Mouse (Mus musculus) hindbrain, postnatal 0 days (tissue): ENCODE results near the gene Lrrfip1. TPM values are rescaled to one million over a fixed set of nuclear protein-coding genes. Genes with fewer than 3 reads are reported as not detected.

Experiments
- ATAC-seq: fragments of 200-750 bp; cut with Nextera tagmentation; 2 replicates; pipeline ENCODE4 v1.8.0; 2017; ENCODE audit warnings: mild to moderate bottlenecking, moderate TSS enrichment, moderate library complexity
- DNase-seq: peaks from one replicate; pipeline ENCODE4 v3.0.0-alpha.2; 2015; ENCODE audit warnings: low spot score
- H3K27ac ChIP-seq: fragments of 300-500 bp; sonication (generic); 2 replicates; pipeline ENCODE4 v1.5.1; 2014; ENCODE audit warnings: mild to moderate bottlenecking
- H3K27me3 ChIP-seq: fragments of 300-500 bp; sonication (generic); 2 replicates; pipeline ENCODE4 v1.6.1; 2014; ENCODE audit warnings: low read length, mixed read lengths; ENCODE audit not compliant: insufficient read depth
- H3K36me3 ChIP-seq: fragments of 300-500 bp; sonication (generic); 2 replicates; pipeline ENCODE4 v1.6.1; 2014; ENCODE audit warnings: low read length, mixed read lengths; ENCODE audit not compliant: insufficient read depth
- H3K4me1 ChIP-seq: fragments of 300-500 bp; sonication (generic); 2 replicates; pipeline ENCODE4 v1.6.1; 2014; ENCODE audit warnings: antibody characterized with exemption, low read length, mixed read lengths; ENCODE audit not compliant: insufficient read depth
- H3K4me2 ChIP-seq: fragments of 300-500 bp; sonication (generic); 2 replicates; pipeline ENCODE4 v1.6.1; 2014; ENCODE audit warnings: low read depth, mild to moderate bottlenecking, low read length, moderate library complexity, mixed read lengths
- H3K4me3 ChIP-seq: fragments of 300-500 bp; sonication (generic); 2 replicates; pipeline ENCODE4 v1.5.1; 2014; ENCODE audit warnings: low read length
- H3K9ac ChIP-seq: fragments of 300-500 bp; sonication (generic); replicated peaks from 2 replicates; pipeline ENCODE4 v1.6.1; 2014; ENCODE audit warnings: mild to moderate bottlenecking, low read length, moderate library complexity, mixed read lengths
- H3K9me3 ChIP-seq: fragments of 300-500 bp; sonication (generic); 2 replicates; pipeline ENCODE4 v1.6.1; 2016; ENCODE audit warnings: low read length, mixed read lengths
- CTCF ChIP-seq: IDR thresholded peaks from 2 replicates; pipeline ENCODE4 v1.5.1; 2016; ENCODE audit warnings: antibody characterized with exemption, control low read depth, low read depth
- WGBS: fragments of 180-500 bp; shearing (Covaris S2); extraction: QIAGEN DNeasy Blood & Tissue Kit; methylation state at CpG from one replicate; pipeline ENCODE4 v1.1.7; 2014; 5-methylcytosine and 5-hydroxymethylcytosine counted together
- polyA plus RNA-seq: library from polyadenylated mRNA; unstranded; fragments of >200 nt; fragmentation: Nextera tagmentation; extraction: Ambion mirVana; gene quantifications from 2 replicates; pipeline ENCODE4 v1.2.1, GENCODE M21; 2015
- total RNA-seq: library from RNA; depleted of rRNA; stranded (reverse); fragments of >200 nt; gene quantifications from 2 replicates; pipeline ENCODE4 v1.2.3, GENCODE M21; 2014; rRNA removed

Gene Lrrfip1
- total RNA-seq, result 20.5 and 26.9 TPM in 2 replicates
- polyA plus RNA-seq, result 37.5 and 37.8 TPM in 2 replicates

DNA sequence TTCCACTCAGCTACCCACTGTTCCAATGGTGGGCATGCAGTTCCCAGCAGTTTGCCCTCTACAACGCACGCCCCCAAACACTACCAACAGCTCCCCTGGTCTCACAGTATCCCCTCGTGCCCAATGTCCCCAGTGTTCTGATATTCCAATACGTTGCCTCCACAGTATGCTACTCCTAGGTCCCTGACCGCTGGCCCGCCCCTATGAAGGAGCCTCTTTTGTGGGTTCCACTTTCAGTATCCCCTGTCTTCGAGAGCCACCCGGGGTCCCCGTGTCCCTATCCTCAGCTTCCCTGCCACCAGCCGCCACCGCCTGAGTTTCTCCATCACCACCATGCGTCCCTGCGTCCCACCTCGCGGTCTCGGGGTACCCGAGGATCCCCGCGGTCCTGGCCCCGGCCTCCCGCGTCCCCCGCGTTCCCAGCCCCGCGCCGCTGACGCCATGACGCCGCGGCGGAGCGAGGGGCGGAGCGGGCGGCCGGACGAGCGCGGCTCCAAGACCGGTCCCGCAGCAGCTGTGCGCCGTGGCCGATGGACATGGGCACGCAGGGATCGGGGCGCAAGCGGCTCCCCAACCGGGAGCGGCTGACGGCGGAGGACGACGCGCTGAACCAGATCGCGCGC, at the start of gene Lrrfip1:
TSS of gene Lrrfip1 (plus strand) at position 470 of the 623 bp plus-strand sequence.
- Histone ChIP-seq H3K4me3 (peak within 1 kb of the TSS; percentile 81), H3K27me3 (no peaks in the 10 kb centered on the region), H3K27ac (peak within 1 kb of the TSS; percentile 70), H3K36me3 (no peaks in the 10 kb centered on the region), H3K4me1 (0 out of 2 replicates have a peak, but pooled peaks cover 9% of the 10 kb centered on the region), H3K4me2 (peak within 1 kb of the TSS; percentile 99), H3K9ac (peak within 1 kb of the TSS; percentile 89), H3K9me3 (no peaks in the 10 kb centered on the region)
- 2% methylated on average over 57 of the region's 59 CpGs for WGBS
- DNase-seq, result peak; percentile 74
- TF ChIP-seq CTCF, result no peak
- ATAC-seq, result peak; percentile 89

DNA sequence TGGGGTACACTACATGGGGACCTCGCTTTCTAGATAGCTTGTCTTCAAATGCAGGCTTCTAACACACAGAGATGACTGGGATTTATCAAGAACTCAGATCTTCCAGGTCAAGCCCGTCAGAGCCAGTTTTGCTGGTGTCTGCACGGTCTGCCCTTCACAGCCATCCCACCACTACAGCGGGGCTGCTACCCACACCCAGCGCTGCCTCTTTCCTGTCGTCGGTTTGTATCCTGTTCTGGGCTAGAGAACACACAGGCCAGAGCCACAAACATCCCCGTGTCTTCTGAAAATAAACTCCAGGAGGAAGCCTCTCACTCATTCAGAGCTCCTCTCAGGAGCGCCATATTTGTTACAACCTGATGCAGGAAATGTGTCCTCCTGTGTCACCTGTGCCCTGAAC, 49.2 kb upstream of the Lrrfip1 start:
- Histone ChIP-seq H3K27me3 (no peaks in the 10 kb centered on the region), H3K27ac (no peak overlapping the region), H3K9ac (no peak overlapping the region), H3K4me3 (no peak overlapping the region), H3K4me1 (no peaks in the 10 kb centered on the region), H3K36me3 (no peaks in the 10 kb centered on the region), H3K4me2 (no peak overlapping the region), H3K9me3 (no peaks in the 10 kb centered on the region)
- ATAC-seq, result no peak
- 73% methylated on average over 9 of the region's 9 CpGs for WGBS
- no peak for TF ChIP-seq CTCF
- no peak for DNase-seq

GRCm38 (mm10) chr1:90951670-90952069, 46.9 kb upstream of the Lrrfip1 start:
- H3K27me3 ChIP-seq, result no peaks in the 10 kb centered on the region
- no peak overlapping the region for H3K9ac ChIP-seq
- no peaks in the 10 kb centered on the region for H3K9me3 ChIP-seq
- no peaks in the 10 kb centered on the region for H3K36me3 ChIP-seq
- ATAC-seq (no peak), DNase-seq (no peak)
- 90% methylated on average over 7 of the region's 7 CpGs for WGBS
- TF ChIP-seq CTCF, result no peak
- H3K27ac ChIP-seq, result no peak overlapping the region
- no peak overlapping the region for H3K4me2 ChIP-seq
- no peak overlapping the region for H3K4me3 ChIP-seq
- H3K4me1 ChIP-seq, result no peaks in the 10 kb centered on the region

DNA sequence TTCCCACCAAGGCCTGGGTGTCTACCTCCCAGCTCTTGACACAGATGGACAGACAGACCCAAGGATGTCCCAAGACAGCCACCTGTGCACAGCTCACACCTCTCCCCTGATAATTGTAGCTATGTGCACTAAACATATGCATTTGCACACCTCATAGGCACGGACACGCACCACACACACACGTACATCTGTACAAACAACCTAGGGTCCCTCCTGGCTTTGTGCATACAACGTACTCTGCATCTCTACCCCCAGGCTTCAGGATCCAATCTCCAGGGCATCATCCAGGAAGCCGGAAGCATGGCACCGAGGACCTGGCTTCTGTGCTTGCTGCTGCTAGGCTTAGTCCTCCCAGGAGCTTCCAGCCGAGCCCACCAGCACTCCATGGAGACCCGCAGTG, 45.7 kb upstream of the Lrrfip1 start, which contains the start of gene Prlh:
TSS of gene Prlh (plus strand) at position 301 of the 400 bp plus-strand sequence.
- Histone ChIP-seq H3K27me3 (no peaks in the 10 kb centered on the region), H3K27ac (no peak within 1 kb of the TSS), H3K36me3 (no peaks in the 10 kb centered on the region), H3K4me1 (no peaks in the 10 kb centered on the region), H3K9ac (no peak within 1 kb of the TSS), H3K4me3 (no peak within 1 kb of the TSS), H3K9me3 (no peaks in the 10 kb centered on the region), H3K4me2 (no peak within 1 kb of the TSS)
- TF ChIP-seq CTCF, result no peak
- 65% methylated on average over 8 of the region's 8 CpGs for WGBS
- DNase-seq (no peak), ATAC-seq (no peak)

- Histone ChIP-seq H3K9me3 (no peaks in the 10 kb centered on the region), H3K27me3 (no peaks in the 10 kb centered on the region), H3K4me3 (no peak overlapping the region), H3K36me3 (no peaks in the 10 kb centered on the region), H3K9ac (no peak overlapping the region), H3K27ac (no peak overlapping the region), H3K4me1 (no peaks in the 10 kb centered on the region), H3K4me2 (no peak overlapping the region)
- peak; percentile 72 for ATAC-seq
- WGBS, result 40% methylated on average over 11 of the region's 11 CpGs
- peak; percentile 59 for DNase-seq
- TF ChIP-seq CTCF, result no peak
Observed at GRCm38 (mm10) chr1:90953688-90954087, 44.8 kb upstream of the Lrrfip1 start.

GRCm38 (mm10) chr1:90956245-90957096, 42.1 kb upstream of the Lrrfip1 start:
- Histone ChIP-seq H3K4me2 (no peak overlapping the region), H3K9me3 (no peaks in the 10 kb centered on the region), H3K4me3 (no peak overlapping the region), H3K36me3 (no peaks in the 10 kb centered on the region), H3K27ac (no peak overlapping the region), H3K27me3 (no peaks in the 10 kb centered on the region; the same call in 1 of the 2 replicates), H3K4me1 (no peaks in the 10 kb centered on the region), H3K9ac (no peak overlapping the region)
- peak; percentile 89 for TF ChIP-seq CTCF
- WGBS, result 30% methylated on average over 7 of the region's 7 CpGs
- peak; percentile 92 for DNase-seq
- ATAC-seq, result peak; percentile 81
